Mouse (Mus musculus) adrenal gland (tissue): ENCODE data around the gene Cep128.

Source experiments
- intact Hi-C: fragments of 180-260 bp; cut with DNase I; formaldehyde crosslinking; loops from one replicate; pipeline ENCODE4 v1.15.1; 2025
- microRNA-seq, 2 experiments: library from miRNA; unstranded; fragments of <30 nt; microRNA quantifications; one replicate each; pipeline ENCODE4; 2019

Cep128 gene

DNA sequence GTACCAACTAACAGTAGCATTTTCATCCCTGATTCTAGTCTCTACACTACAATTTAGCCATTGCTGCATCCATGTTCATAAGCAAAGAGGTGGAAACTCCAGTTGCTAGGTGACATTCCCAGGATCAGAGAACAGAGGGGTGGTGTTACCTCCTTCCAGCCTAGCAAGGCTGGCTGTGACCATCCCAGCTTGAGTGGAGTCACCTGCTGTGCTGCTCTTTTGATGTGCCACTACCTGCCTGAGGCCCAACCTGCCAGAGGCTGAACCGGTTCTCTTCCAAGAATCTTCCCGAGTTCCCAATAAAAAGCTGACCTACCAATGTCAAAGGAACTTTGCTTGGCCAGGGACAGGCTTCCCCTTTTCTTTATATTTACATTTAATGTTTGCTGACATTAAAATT is 408.8 kb downstream of the Cep128 start:
- intact Hi-C loops = no loop called here

DNA sequence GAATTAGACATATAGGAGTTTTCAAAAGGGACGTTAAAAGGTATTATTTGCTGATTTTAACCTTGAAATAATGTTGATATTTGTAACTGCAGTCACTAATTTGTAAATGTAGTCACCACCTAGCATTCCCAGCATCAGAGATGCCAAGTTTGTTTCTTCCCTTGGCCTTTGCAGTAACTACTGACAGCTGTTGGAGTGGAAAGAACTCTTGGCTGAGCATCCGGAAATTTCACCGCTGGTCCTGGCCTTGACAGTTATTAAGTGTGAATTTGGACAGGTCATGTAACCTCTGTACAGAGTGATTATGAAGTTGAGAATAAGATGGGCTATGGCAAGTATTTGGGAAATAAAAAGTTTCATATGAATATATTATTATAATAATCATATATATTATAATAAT is 413.1 kb downstream of the Cep128 start:
- intact Hi-C loops = no loop called here

DNA sequence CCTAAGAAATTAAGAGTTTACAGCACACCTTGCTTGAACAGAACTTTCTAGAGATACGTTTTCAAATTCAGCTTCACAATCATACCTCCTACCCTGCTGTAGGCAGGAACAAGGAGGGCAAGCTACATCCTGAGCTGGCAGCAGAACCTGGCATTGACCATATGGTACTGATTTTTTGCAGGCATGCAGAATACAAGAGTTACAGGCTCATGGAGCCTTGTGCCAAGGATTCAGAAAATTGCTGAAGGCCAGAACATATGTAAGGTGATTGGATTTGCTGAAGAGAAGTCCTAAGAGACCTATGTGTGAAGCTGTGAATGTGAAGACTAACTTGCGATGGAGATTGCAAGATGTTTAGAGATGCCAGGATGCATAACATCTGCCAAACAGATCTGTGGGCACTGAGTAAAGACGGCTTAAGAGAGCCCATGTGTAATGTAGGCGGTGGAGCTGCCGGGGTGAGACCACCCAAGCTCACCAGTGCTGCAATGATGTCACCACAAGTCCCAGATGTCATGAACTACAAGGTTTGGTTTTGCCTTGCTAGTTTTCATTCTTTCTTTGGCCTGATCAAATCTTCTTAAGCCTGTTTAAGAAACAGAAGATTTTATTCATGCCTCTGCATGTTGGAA is 422.7 kb downstream of the Cep128 start:
- intact Hi-C loops = no loop called here

DNA sequence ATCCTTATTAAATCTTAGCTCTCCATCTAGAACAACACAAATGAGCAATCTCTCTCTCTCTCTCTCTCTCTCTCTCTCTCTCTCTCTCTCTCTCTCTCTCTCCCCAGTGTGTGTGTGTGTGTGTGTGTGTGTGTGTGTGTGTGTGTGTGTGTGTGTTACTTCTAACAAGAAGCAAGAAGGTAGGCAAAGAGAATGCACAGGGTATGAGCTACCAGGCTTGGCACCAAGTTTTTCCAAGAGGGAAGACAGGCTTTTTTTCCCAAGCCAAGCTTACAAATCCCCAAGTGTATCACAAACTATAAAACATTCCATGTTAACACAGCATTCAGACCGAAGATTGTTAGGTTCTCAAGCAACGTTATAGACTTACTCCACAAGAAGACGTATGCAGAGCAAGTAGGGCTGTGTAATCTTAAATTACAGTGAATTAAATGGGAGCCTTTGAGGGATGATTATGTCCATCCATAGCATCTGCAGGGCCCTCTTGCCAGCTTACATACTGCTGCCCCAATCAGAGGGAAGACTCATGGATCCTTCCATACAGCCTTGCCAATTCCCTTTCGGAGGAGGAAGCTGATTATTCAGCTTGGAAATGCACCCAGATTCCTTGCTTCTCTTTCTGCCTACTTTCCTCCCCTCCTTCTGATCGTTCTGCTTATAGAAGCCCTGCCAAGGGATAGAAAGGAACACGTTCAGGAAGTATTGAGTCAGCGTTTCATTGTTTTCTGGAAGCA is 429.3 kb downstream of the Cep128 start:
- intact Hi-C loops = no loop called here

Small RNAs within 50 kb of the gene (microRNA-seq; reads per million reads assigned to microRNA genes)
- gene Gm44370 = 0 reads per million in 2 experiments
